Mouse (Mus musculus) CH12.LX (cell line): ENCODE results near the gene Adam30. TPM values are rescaled to one million over a fixed set of nuclear protein-coding genes. Genes with fewer than 3 reads are reported as not detected.

Experiments
- DNase-seq: peaks from one replicate; pipeline ENCODE4 v3.0.0-alpha.2; 2013; ENCODE audit errors: extremely low read depth
- H3K27ac ChIP-seq: 2 replicates; pipeline ENCODE4 v1.5.1; 2012; ENCODE audit warnings: low read depth, mild to moderate bottlenecking, control low read depth, moderate library complexity; ENCODE audit not compliant: insufficient read depth
- H3K27me3 ChIP-seq: replicated peaks from 2 replicates; pipeline ENCODE3; 2012; ENCODE audit warnings: inconsistent platforms
- H3K36me3 ChIP-seq, 2 experiments: replicated peaks in 1 of 2; 2 replicates each; pipeline versions ENCODE3 to v1.6.1; 2012; ENCODE audit warnings: inconsistent platforms in 1 of 2, low read length in 1 of 2, mild to moderate bottlenecking in 1 of 2, mixed read lengths in 1 of 2, moderate library complexity in 1 of 2; ENCODE audit not compliant: control insufficient read depth in 1 of 2, insufficient read depth in 1 of 2
- H3K4me1 ChIP-seq, 2 experiments: 2 replicates each; pipeline ENCODE4 v1.6.1; 2012; ENCODE audit warnings: inconsistent platforms in 1 of 2, moderate library complexity in 1 of 2; ENCODE audit not compliant: insufficient read depth in 2 of 2, control insufficient read depth in 1 of 2
- H3K4me2 ChIP-seq: 2 replicates; pipeline ENCODE4 v1.6.1; 2012; ENCODE audit warnings: low read depth, mild to moderate bottlenecking, control low read depth; ENCODE audit not compliant: poor library complexity, insufficient read depth, severe bottlenecking
- H3K4me3 ChIP-seq, 3 experiments: fragments of 150-350 bp in 1 of 3; sonication (generic) in 1 of 3; replicated peaks in 1 of 3; 2 replicates each; pipeline versions ENCODE3 to v1.5.1; 2011 to 2012; ENCODE audit warnings: low read depth in 2 of 3, low read length in 2 of 3, mild to moderate bottlenecking in 2 of 3, moderate library complexity in 2 of 3, control low read depth in 1 of 3, improper control_type of control experiment in 1 of 3, inconsistent platforms in 1 of 3, mixed read lengths in 1 of 3; ENCODE audit not compliant: poor library complexity in 1 of 3
- H3K79me2 ChIP-seq: replicated peaks from 2 replicates; pipeline ENCODE4 v1.6.1; 2012; ENCODE audit warnings: mild to moderate bottlenecking, moderate library complexity; ENCODE audit not compliant: control insufficient read depth, poor library complexity, insufficient read depth, severe bottlenecking; ENCODE audit errors: extremely low read depth
- H3K9ac ChIP-seq: 2 replicates; pipeline ENCODE4 v1.6.1; 2012; ENCODE audit warnings: low read depth, mild to moderate bottlenecking, control low read depth, moderate library complexity; ENCODE audit not compliant: insufficient read depth
- H3K9me3 ChIP-seq: replicated peaks from 2 replicates; pipeline ENCODE3; 2012; ENCODE audit warnings: low read length, inconsistent platforms, mixed read lengths
- BHLHE40 ChIP-seq: IDR thresholded peaks from 2 replicates; pipeline ENCODE4 v1.6.1; 2011; ENCODE audit warnings: mild to moderate bottlenecking, low read depth, low read length, improper control_type of control experiment
- CHD2 ChIP-seq: IDR thresholded peaks from 2 replicates; pipeline ENCODE4 v1.6.1; 2011; ENCODE audit warnings: low read length, improper control_type of control experiment
- CTCF ChIP-seq, 2 experiments: IDR thresholded peaks in 1 of 2; conservative IDR thresholded peaks in 1 of 2; 2 replicates each; pipeline ENCODE4 v1.5.1; 2011 to 2012; ENCODE audit warnings: low read depth in 2 of 2, low read length in 2 of 2, improper control_type of control experiment in 1 of 2, inconsistent platforms in 1 of 2, mild to moderate bottlenecking in 1 of 2, moderate library complexity in 1 of 2
- E2F4 ChIP-seq: IDR thresholded peaks from 2 replicates; pipeline ENCODE4 v1.6.1; 2011; ENCODE audit warnings: low read depth, low read length, improper control_type of control experiment; ENCODE audit not compliant: insufficient replicate concordance
- ELF1 ChIP-seq: IDR thresholded peaks from 2 replicates; pipeline ENCODE4 v1.6.1; 2014; ENCODE audit warnings: low read depth, mild to moderate bottlenecking, inconsistent platforms, low read length, improper control_type of control experiment
- GABPA ChIP-seq: IDR thresholded peaks from 2 replicates; pipeline ENCODE4 v1.6.1; 2012; ENCODE audit warnings: low read depth, low read length, improper control_type of control experiment, inconsistent platforms; ENCODE audit not compliant: insufficient replicate concordance
- HCFC1 ChIP-seq: IDR thresholded peaks from 2 replicates; pipeline ENCODE4 v1.6.1; 2012; ENCODE audit warnings: low read depth, mild to moderate bottlenecking, inconsistent platforms, low read length, improper control_type of control experiment
- IRF4 ChIP-seq: IDR thresholded peaks from 2 replicates; pipeline ENCODE4 v1.6.1; 2014; ENCODE audit warnings: low read depth, mild to moderate bottlenecking, inconsistent platforms, low read length, improper control_type of control experiment
- KAT2A ChIP-seq: IDR thresholded peaks from 2 replicates; pipeline ENCODE4 v1.6.1; 2012; ENCODE audit warnings: low read length, improper control_type of control experiment, inconsistent platforms; ENCODE audit not compliant: insufficient replicate concordance
- MAX ChIP-seq: IDR thresholded peaks from 2 replicates; pipeline ENCODE4 v1.6.1; 2011; ENCODE audit warnings: low read length, improper control_type of control experiment
- NELFE ChIP-seq: IDR thresholded peaks from 2 replicates; pipeline ENCODE4 v1.6.1; 2011; ENCODE audit warnings: low read depth, low read length, improper control_type of control experiment
- POLR2A ChIP-seq: IDR thresholded peaks from 2 replicates; pipeline ENCODE4 v1.6.1; 2011; ENCODE audit warnings: low read depth, mild to moderate bottlenecking, improper control_type of control experiment, low read length
- POLR2AphosphoS2 ChIP-seq: IDR thresholded peaks from 2 replicates; pipeline ENCODE4 v1.6.1; 2011; ENCODE audit warnings: low read depth, low read length, improper control_type of control experiment
- RCOR1 ChIP-seq: conservative IDR thresholded peaks from 2 replicates; pipeline ENCODE4 v1.6.1; 2012; ENCODE audit warnings: low read depth, mild to moderate bottlenecking, inconsistent platforms, low read length, improper control_type of control experiment
- SMC3 ChIP-seq: IDR thresholded peaks from 2 replicates; pipeline ENCODE4 v1.6.1; 2011; ENCODE audit warnings: low read depth, low read length, improper control_type of control experiment
- TCF12 ChIP-seq: IDR thresholded peaks from 2 replicates; pipeline ENCODE4 v1.6.1; 2014; ENCODE audit warnings: low read depth, mild to moderate bottlenecking, inconsistent platforms, low read length, improper control_type of control experiment
- USF2 ChIP-seq: conservative IDR thresholded peaks from 2 replicates; pipeline ENCODE4 v1.6.1; 2011; ENCODE audit warnings: low read depth, low read length, improper control_type of control experiment
- ZC3H11A ChIP-seq: IDR thresholded peaks from 2 replicates; pipeline ENCODE4 v1.6.1; 2012; ENCODE audit warnings: low read depth, mild to moderate bottlenecking, inconsistent platforms, low read length, improper control_type of control experiment
- ZKSCAN1 ChIP-seq: IDR thresholded peaks from 2 replicates; pipeline ENCODE4 v1.6.1; 2012; ENCODE audit warnings: low read depth, inconsistent platforms, low read length, improper control_type of control experiment, borderline replicate concordance
- ZNF384 ChIP-seq: IDR thresholded peaks from 2 replicates; pipeline ENCODE4 v1.6.1; 2012; ENCODE audit warnings: low read depth, low read length, improper control_type of control experiment, inconsistent platforms
- dilution Hi-C: fragments of 300-500 bp; cut with MboI; formaldehyde crosslinking; loops from 2 replicates; pipeline ENCODE4 v1.14.3; 2020; ENCODE audit warnings: low sequenced_read_pairs; ENCODE audit not compliant: extremely low pct_unique_long_range_greater_than_20kb, extremely low pct_ligation_motif_present
- in situ Hi-C: fragments of 300-500 bp; cut with MboI; formaldehyde crosslinking; loops from 3 replicates; pipeline ENCODE4 v1.14.3; 2019; ENCODE audit warnings: low sequenced_read_pairs, low pct_ligation_motif_present, low pct_unique_long_range_greater_than_20kb, mixed read lengths
- polyA plus RNA-seq: library from polyadenylated mRNA; unstranded; fragments of >175 nt; gene quantifications from 2 replicates; pipeline ENCODE4 v1.2.1, GENCODE M21; 2012; ENCODE audit warnings: low read depth; ENCODE audit not compliant: insufficient read length
- total RNA-seq, 2 experiments: library from RNA; depleted of rRNA; stranded (reverse); fragments of 300-350 nt in 1 of 2; fragments of >200 nt in 1 of 2; gene quantifications; 2 replicates each; pipeline ENCODE4 v1.2.3; 2012 to 2014

Adam30 gene
- total and polyA plus RNA-seq, 3 experiments = not detected

- Histone ChIP-seq H3K36me3 (peaks cover 43 to 86% of the 10 kb centered on the region in 2 experiments), H3K4me1 (no peaks in the 10 kb centered on the region)
- TF ChIP-seq GABPA = no peak
- no peak for TF ChIP-seq RCOR1
- TF ChIP-seq POLR2AphosphoS2 = no peak
- TF ChIP-seq, all 38 proteins: peak for 0
- no peaks in the 10 kb centered on the region for H3K79me2 ChIP-seq
- H3K4me2 ChIP-seq = no peak overlapping the region
- H3K9me3 ChIP-seq = no peaks in the 10 kb centered on the region
- no peak overlapping the region for H3K27ac ChIP-seq
- no peak overlapping the region for H3K4me3 ChIP-seq
- dilution Hi-C loops = no loop called here
- no peaks in the 10 kb centered on the region for H3K27me3 ChIP-seq
- in situ Hi-C loops = no loop called here
- H3K9ac ChIP-seq = no peak overlapping the region
- no peak for DNase-seq
These were observed 41.1 kb upstream of the Adam30 start for GRCm38 (mm10) chr3:98119338-98119737.

GRCm38 (mm10) chr3:98120884-98121283 lies 39.5 kb upstream of the Adam30 start:
- Histone ChIP-seq H3K27ac (no peak overlapping the region), H3K4me2 (no peak overlapping the region), H3K36me3 (peaks cover 46 to 87% of the 10 kb centered on the region in 2 experiments), H3K4me3 (no peak overlapping the region), H3K9ac (no peak overlapping the region), H3K4me1 (no peaks in the 10 kb centered on the region), H3K27me3 (no peaks in the 10 kb centered on the region), H3K79me2 (no peaks in the 10 kb centered on the region), H3K9me3 (no peaks in the 10 kb centered on the region)
- in situ Hi-C loops = no loop called here
- dilution Hi-C loops = no loop called here
- DNase-seq = no peak
- TF ChIP-seq MAX = no peak
- no peak for TF ChIP-seq ZKSCAN1
- TF ChIP-seq RCOR1 = no peak
- TF ChIP-seq NELFE = no peak
- TF ChIP-seq HCFC1 = no peak
- no peak for TF ChIP-seq SMC3
- no peak for TF ChIP-seq E2F4
- TF ChIP-seq BHLHE40 = no peak
- TF ChIP-seq TCF12 = no peak
- no peak for TF ChIP-seq USF2
- no peak for TF ChIP-seq ELF1
- TF ChIP-seq KAT2A = no peak
- no peak for TF ChIP-seq IRF4

- in situ Hi-C loops = no loop called here
- TF ChIP-seq CTCF (conservative IDR thresholded peaks at IDR 0.05 in 1 of 2, IDR thresholded peaks at IDR 0.05 in 1 of 2; ENCODE audit: low read depth in 2 of 2, low read length in 2 of 2) (no peak), POLR2AphosphoS2 (no peak), ELF1 (no peak), SMC3 (no peak), CHD2 (no peak), HCFC1 (no peak), ZC3H11A (no peak), ZNF384 (no peak), POLR2A (no peak)
These were observed 32.7 kb upstream of the Adam30 start for GRCm38 (mm10) chr3:98127775-98128174.

More at GRCm38 (mm10) chr3:98127775-98128174, 32.7 kb upstream of the Adam30 start:
- dilution Hi-C loops = no loop called here
- DNase-seq = no peak
- no peak overlapping the region for H3K9ac ChIP-seq
- peaks cover 33 to 87% of the 10 kb centered on the region in 2 experiments for H3K36me3 ChIP-seq
- H3K4me1 ChIP-seq = no peaks in the 10 kb centered on the region
- no peak overlapping the region for H3K27ac ChIP-seq
- no peak overlapping the region for H3K4me2 ChIP-seq
- H3K27me3 ChIP-seq = no peaks in the 10 kb centered on the region
- no peaks in the 10 kb centered on the region for H3K9me3 ChIP-seq
- H3K4me3 ChIP-seq = no peak overlapping the region
- H3K79me2 ChIP-seq = no peaks in the 10 kb centered on the region
